Mouse (Mus musculus) cortical plate, adult 2 months (tissue): ENCODE data around the gene Mapk6.

Experiments
- CTCF ChIP-seq: fragments of 200-500 bp; IDR thresholded peaks from 2 replicates; pipeline ENCODE4 v1.5.1; 2011; ENCODE audit warnings: mild to moderate bottlenecking, control low read depth, low read length; ENCODE audit not compliant: insufficient read depth; ENCODE audit errors: extremely low read depth
- POLR2A ChIP-seq: fragments of 200-500 bp; IDR thresholded peaks from 2 replicates; pipeline ENCODE4 v1.6.1; 2011; ENCODE audit warnings: mild to moderate bottlenecking, low read length, control low read depth; ENCODE audit not compliant: insufficient read depth; ENCODE audit errors: extremely low read depth

GRCm38 (mm10) chr9:75334440-75334839 is 75.4 kb downstream of the Mapk6 start:
- no peak for TF ChIP-seq POLR2A
- TF ChIP-seq CTCF = 0 out of 2 replicates have a peak, but pooled peaks have one; percentile 3
